ENCODE assay signal across 10 mouse cellular contexts in the genomic region with DNA sequence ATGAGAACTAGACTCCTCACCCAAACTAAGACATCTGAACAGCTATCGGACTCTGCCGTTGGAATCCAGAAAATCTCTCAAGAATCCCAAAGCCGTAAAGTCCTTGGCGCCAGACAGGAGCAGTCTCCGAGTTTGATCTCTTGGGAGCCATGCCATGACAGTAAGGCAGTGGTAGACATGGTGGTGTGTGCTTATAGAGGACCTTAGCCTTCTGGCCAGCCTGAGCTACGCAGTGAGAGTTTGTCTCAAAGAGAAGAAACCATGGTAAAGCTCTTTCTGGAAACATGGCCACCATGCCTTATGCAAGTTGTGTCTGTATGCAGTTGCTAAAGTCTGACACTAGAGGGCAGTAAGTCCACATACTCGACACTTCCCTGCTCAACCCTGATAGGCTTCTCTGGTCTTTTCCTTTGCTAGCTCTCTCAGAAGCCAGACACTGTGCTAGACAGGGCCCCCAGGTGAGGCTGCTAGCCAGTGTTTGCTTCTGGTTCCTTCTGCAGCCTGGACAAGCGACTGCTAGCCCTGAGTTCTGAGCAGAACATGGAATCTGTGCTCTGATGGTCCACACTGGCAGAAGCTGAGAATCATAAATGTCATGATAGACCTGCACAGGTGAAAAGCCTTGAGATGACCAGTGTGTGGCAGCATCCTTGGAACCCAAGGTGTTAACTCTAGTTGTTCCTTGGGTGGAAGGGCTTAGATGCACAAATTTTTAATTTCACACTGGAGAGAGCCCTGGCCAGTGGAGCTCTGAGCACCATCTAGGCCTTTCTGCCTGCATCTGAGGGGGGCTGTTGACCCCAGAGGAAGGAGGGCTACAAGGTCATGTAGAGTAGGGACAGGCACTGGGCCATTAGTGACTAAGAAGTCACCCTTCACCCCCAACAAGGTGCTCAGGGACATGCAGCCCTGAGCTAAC. TPM values are rescaled to one million over a fixed set of nuclear protein-coding genes. Genes with fewer than 3 reads are reported as not detected.
DNase-seq lines count a peak whose midpoint lies in the region; ATAC-seq and TF ChIP-seq lines count a peak whose summit lies in the region.
"Not testable (repeated sequence)": the region's sequence is repeated elsewhere in the genome, so short reads cannot be mapped to it uniquely, and the experiment has no call there.
"Had no signal": no experiment of that assay in that cellular context is flagged by ENCODE, and none has a peak within 500 bp of the region (broad histone marks: within the 10 kb centered on the region; RNA-seq: fewer than 3 reads in every experiment).

No protein-coding gene starts in this region.

- H3K36me3 ChIP-seq in embryonic facial prominence, embryonic 12.5 days; hindbrain, embryonic 16.5 days (ENCODE audit: control insufficient read depth, insufficient read depth, low read length); liver, embryonic 14.5 days (replicated peaks; ENCODE audit: control insufficient read depth, insufficient read depth, low read depth); midbrain, postnatal 0 days (ENCODE audit: insufficient read depth, low read length): not testable (repeated sequence)

- DNase-seq in ZHBTc4 (ENCODE audit: low read depth, low spot score) = peak; percentile 15
- DNase-seq in heart, adult 11 months = peak; percentile 94
- DNase-seq in layer of hippocampus, adult 2 months (ENCODE audit: low spot score in 2 of 2) = peak; percentile 44 to 71
- DNase-seq in liver, embryonic 14.5 days (ENCODE audit: low read depth in 3 of 3, low spot score in 3 of 3); midbrain, postnatal 0 days (ENCODE audit: low spot score): not testable (repeated sequence)
- DNase-seq in thymus, postnatal 25 days = peak; percentile 24

- not testable (repeated sequence) for H3K27ac ChIP-seq in embryonic facial prominence, embryonic 12.5 days; hindbrain, embryonic 16.5 days (ENCODE audit: low read depth, low read length); layer of hippocampus, adult 2 months; liver, embryonic 14.5 days; midbrain, postnatal 0 days (ENCODE audit: low read depth, low read length)

- H3K4me2 ChIP-seq in embryonic facial prominence, embryonic 12.5 days (replicated peaks); hindbrain, embryonic 16.5 days (ENCODE audit: low read length); liver, embryonic 14.5 days (ENCODE audit: low read depth); midbrain, postnatal 0 days (ENCODE audit: low read depth, low read length, poor library complexity, severe bottlenecking): not testable (repeated sequence)

- ATAC-seq in embryonic facial prominence, embryonic 12.5 days (ENCODE audit: insufficient number of reproducible peaks, insufficient read depth, low FRiP score, low TSS enrichment) = peak; percentile 62; the same call in 1 of the 2 replicates
- peak; percentile 92 for ATAC-seq in hindbrain, embryonic 16.5 days
- not testable (repeated sequence) for ATAC-seq in liver, embryonic 14.5 days (ENCODE audit: insufficient read depth)
- ATAC-seq in midbrain, postnatal 0 days (ENCODE audit: low FRiP score) = peak; percentile 91

- H3K9me3 ChIP-seq in embryonic facial prominence, embryonic 12.5 days; hindbrain, embryonic 16.5 days (ENCODE audit: control insufficient read depth, low read length); liver, embryonic 14.5 days (ENCODE audit: control insufficient read depth, low read length); midbrain, postnatal 0 days (ENCODE audit: low read length): not testable (repeated sequence)

- H3K4me1 ChIP-seq in embryonic facial prominence, embryonic 12.5 days; hindbrain, embryonic 16.5 days (ENCODE audit: control insufficient read depth, insufficient read depth, low read depth, low read length); liver, embryonic 14.5 days (replicated peaks; ENCODE audit: control insufficient read depth in 2 of 2, insufficient read depth in 2 of 2, low read length in 1 of 2); midbrain, postnatal 0 days (ENCODE audit: insufficient read depth, low read length): not testable (repeated sequence)

- H3K4me3 ChIP-seq in embryonic facial prominence, embryonic 12.5 days; hindbrain, embryonic 16.5 days (ENCODE audit: low read length); layer of hippocampus, adult 2 months; liver, embryonic 14.5 days (ENCODE audit: insufficient read depth in 1 of 2, low read depth in 2 of 2, low read length in 2 of 2); midbrain, postnatal 0 days (ENCODE audit: low read depth, low read length): not testable (repeated sequence)

- TF ChIP-seq EP300 in liver, embryonic 14.5 days (IDR thresholded peaks at IDR 0.05; ENCODE audit: low read depth) = not testable (repeated sequence)

- TF ChIP-seq CTCF in layer of hippocampus, adult 2 months (conservative IDR thresholded peaks at IDR 0.05) = peak; percentile 73
- TF ChIP-seq CTCF in liver, embryonic 14.5 days (IDR thresholded peaks at IDR 0.05; ENCODE audit: low read depth) = peak; percentile 52
- peak; percentile 65 for TF ChIP-seq CTCF in midbrain, postnatal 0 days (IDR thresholded peaks at IDR 0.05)

- 60% methylated on average over 8 of the region's 8 CpGs for WGBS in embryonic facial prominence, embryonic 12.5 days
- WGBS in hindbrain, embryonic 16.5 days = 68% methylated on average over 8 of the region's 8 CpGs
- 50% methylated on average over 8 of the region's 8 CpGs for WGBS in liver, embryonic 14.5 days (ENCODE audit: insufficient replicate concordance)
- WGBS in midbrain, postnatal 0 days = 68% methylated on average over 7 of the region's 8 CpGs

- not testable (repeated sequence) for H3K9ac ChIP-seq in embryonic facial prominence, embryonic 12.5 days; hindbrain, embryonic 16.5 days (ENCODE audit: low read depth, low read length); liver, embryonic 14.5 days (replicated peaks); midbrain, postnatal 0 days (replicated peaks; ENCODE audit: low read length, poor library complexity, severe bottlenecking)

- H3K27me3 ChIP-seq in embryonic facial prominence, embryonic 12.5 days; hindbrain, embryonic 16.5 days (replicated peaks; ENCODE audit: control insufficient read depth, insufficient read depth, low read length); liver, embryonic 14.5 days (ENCODE audit: control insufficient read depth, insufficient read depth, low read length); midbrain, postnatal 0 days (ENCODE audit: insufficient read depth, low read length): not testable (repeated sequence)

RNA-seq across cellular contexts. Expression of gene Tcp10a, which starts 17.9 kb away (rescaled TPM):
- polyA plus RNA-seq in embryonic facial prominence, embryonic 12.5 days (2016; fragmentation: Nextera tagmentation; extraction: Ambion mirVana) = not detected in 2 replicates
- 0.09 and 0.13 TPM in 2 replicates for polyA plus RNA-seq in hindbrain, embryonic 16.5 days (2015; fragmentation: Nextera tagmentation; extraction: Ambion mirVana)
- under 1 TPM in 1 of 2 experiments, not detected in 1; 0.20 TPM for total RNA-seq in layer of hippocampus, adult 2 months (2021)
- 0.02 TPM in 1 of 2 replicates, not detected in the other for polyA plus RNA-seq in liver, embryonic 14.5 days (2012; rRNA removed)
- polyA plus RNA-seq in liver, embryonic 14.5 days (2014; fragmentation: Nextera tagmentation; extraction: Ambion mirVana) = not detected in 2 replicates
- total RNA-seq in midbrain, postnatal 0 days (2014; rRNA removed) = not detected in 2 replicates
- 0.11 TPM in 1 of 2 replicates, not detected in the other for polyA plus RNA-seq in midbrain, postnatal 0 days (2015; fragmentation: Nextera tagmentation; extraction: Ambion mirVana)
- total RNA-seq: gastrocnemius, postnatal 25 days had no signal
- polyA plus RNA-seq: liver, embryonic 16.5 days had no signal

RNA-seq across cellular contexts. Expression of gene Ttll2, which starts 46.0 kb away (rescaled TPM):
- polyA plus RNA-seq in embryonic facial prominence, embryonic 12.5 days (2016; fragmentation: Nextera tagmentation; extraction: Ambion mirVana) = not detected in 2 replicates
- not detected in 2 replicates for polyA plus RNA-seq in hindbrain, embryonic 16.5 days (2015; fragmentation: Nextera tagmentation; extraction: Ambion mirVana)
- total RNA-seq in layer of hippocampus, adult 2 months (2021) = not detected
- polyA plus RNA-seq in liver, embryonic 14.5 days (2012; rRNA removed) = 0.02 TPM in 1 of 2 replicates, not detected in the other
- not detected in 2 replicates for polyA plus RNA-seq in liver, embryonic 14.5 days (2014; fragmentation: Nextera tagmentation; extraction: Ambion mirVana)
- not detected in 2 replicates for total RNA-seq in midbrain, postnatal 0 days (2014; rRNA removed)
- not detected in 2 replicates for polyA plus RNA-seq in midbrain, postnatal 0 days (2015; fragmentation: Nextera tagmentation; extraction: Ambion mirVana)
- total RNA-seq: gastrocnemius, postnatal 25 days had no signal
